ENCODE assay signal across 7 mouse cellular contexts in genomic region chr4:46601844-46602423, GRCm38 (mm10). TPM values are rescaled to one million over a fixed set of nuclear protein-coding genes. Genes with fewer than 3 reads are reported as not detected.
DNase-seq lines count a peak whose midpoint lies in the region; ATAC-seq and TF ChIP-seq lines count a peak whose summit lies in the region.

Gene Coro2a, minus strand, starts transcription at chr4:46602202.

- TF ChIP-seq EP300 in heart, adult 2 months (IDR thresholded peaks at IDR 0.05; ENCODE audit: insufficient read depth, low read depth, low read length): 0 out of 2 replicates have a peak, but pooled peaks have one; percentile 11

- 3% methylated on average over 62 of the region's 66 CpGs for WGBS in bone marrow, adult 2 months
- under 1% methylated on average over 25 of the region's 66 CpGs for WGBS in embryonic facial prominence, embryonic 14.5 days
- 1% methylated on average over 55 of the region's 66 CpGs for WGBS in heart, adult 2 months
- WGBS in limb, embryonic 12.5 days: under 1% methylated on average over 56 of the region's 66 CpGs
- under 1% methylated on average over 54 of the region's 66 CpGs for WGBS in midbrain, embryonic 14.5 days

- ATAC-seq in embryonic facial prominence, embryonic 14.5 days (ENCODE audit: low read depth): peak; percentile 78
- ATAC-seq in limb, embryonic 12.5 days (ENCODE audit: insufficient number of reproducible peaks, insufficient read depth, low FRiP score, low TSS enrichment, low read depth): no peak; the same call in 1 of the 2 replicates
- ATAC-seq in midbrain, embryonic 14.5 days (ENCODE audit: low FRiP score, low TSS enrichment): peak; percentile 65

- peak; percentile 66 for DNase-seq in embryonic facial prominence, embryonic 14.5 days (ENCODE audit: low spot score)
- DNase-seq in heart, adult 2 months: peak; percentile 84 to 88
- DNase-seq in kidney, adult 8-10 months: peak; percentile 44 to 66
- DNase-seq in midbrain, embryonic 14.5 days: peak; percentile 93
- peak; percentile 76 to 90 for DNase-seq in spleen, adult 18-20 months

- H3K4me3 ChIP-seq in bone marrow, adult 2 months (replicated peaks; ENCODE audit: control insufficient read depth, low read depth, low read length): peak within 1 kb of the TSS; percentile 95
- peak within 1 kb of the TSS; percentile 60 for H3K4me3 ChIP-seq in embryonic facial prominence, embryonic 14.5 days (ENCODE audit: low read depth, low read length)
- peak within 1 kb of the TSS; percentile 63 for H3K4me3 ChIP-seq in heart, adult 2 months
- H3K4me3 ChIP-seq in limb, embryonic 12.5 days (replicated peaks): peak within 1 kb of the TSS; percentile 57
- peak within 1 kb of the TSS; percentile 56 for H3K4me3 ChIP-seq in midbrain, embryonic 14.5 days (replicated peaks; ENCODE audit: low read depth, low read length)

- no peaks in the 10 kb centered on the region for H3K79me2 ChIP-seq in heart, adult 2 months (replicated peaks; ENCODE audit: control insufficient read depth, insufficient read depth, low read length)

- peak within 1 kb of the TSS; percentile 97 for H3K4me2 ChIP-seq in embryonic facial prominence, embryonic 14.5 days (ENCODE audit: low read depth, low read length)
- peak within 1 kb of the TSS; percentile 96 for H3K4me2 ChIP-seq in limb, embryonic 12.5 days
- H3K4me2 ChIP-seq in midbrain, embryonic 14.5 days (ENCODE audit: low read length): peak within 1 kb of the TSS; percentile 93

- intact Hi-C loops in heart, adult 2 months (cut with DNase I): loop anchor here (5.0 kb wide), 1 partner anchor 95 kb away; no protein-coding TSS in a partner anchor

- H3K9ac ChIP-seq in embryonic facial prominence, embryonic 14.5 days (ENCODE audit: low read depth, low read length): peak within 1 kb of the TSS; percentile 61
- peak within 1 kb of the TSS; percentile 67 for H3K9ac ChIP-seq in heart, adult 2 months (ENCODE audit: low read depth, low read length)
- H3K9ac ChIP-seq in limb, embryonic 12.5 days (replicated peaks): peak within 1 kb of the TSS; percentile 65
- H3K9ac ChIP-seq in midbrain, embryonic 14.5 days (replicated peaks; ENCODE audit: low read length): peak within 1 kb of the TSS; percentile 66

- peaks cover 4% of the 10 kb centered on the region for H3K4me1 ChIP-seq in bone marrow, adult 2 months (ENCODE audit: control insufficient read depth, insufficient read depth, low read length)
- no peaks in the 10 kb centered on the region; the same call in 1 of the 2 replicates for H3K4me1 ChIP-seq in embryonic facial prominence, embryonic 14.5 days (ENCODE audit: control insufficient read depth, insufficient read depth, low read length)
- H3K4me1 ChIP-seq in heart, adult 2 months (ENCODE audit: control insufficient read depth, insufficient read depth, low read length): no peaks in the 10 kb centered on the region
- peaks cover 21% of the 10 kb centered on the region for H3K4me1 ChIP-seq in limb, embryonic 12.5 days (replicated peaks)
- H3K4me1 ChIP-seq in midbrain, embryonic 14.5 days (ENCODE audit: control insufficient read depth, insufficient read depth, low read length): 0 out of 2 replicates have a peak, but pooled peaks cover 8% of the 10 kb centered on the region

- TF ChIP-seq CTCF in bone marrow, adult 2 months (IDR thresholded peaks at IDR 0.05; ENCODE audit: control insufficient read depth, insufficient read depth, low read length): peak; percentile 93
- peak; percentile 86 for TF ChIP-seq CTCF in heart, adult 2 months (IDR thresholded peaks at IDR 0.05)

- TF ChIP-seq POLR2A in bone marrow, adult 2 months (IDR thresholded peaks at IDR 0.05; ENCODE audit: borderline replicate concordance, control insufficient read depth, low read depth, low read length): no peak
- no peak for TF ChIP-seq POLR2A in heart, adult 2 months (IDR thresholded peaks at IDR 0.05; ENCODE audit: insufficient read depth, low read depth, low read length)

- H3K27ac ChIP-seq in bone marrow, adult 2 months (ENCODE audit: control insufficient read depth, insufficient read depth, low read depth, low read length, poor library complexity): peak within 1 kb of the TSS; percentile 70
- no peak within 1 kb of the TSS for H3K27ac ChIP-seq in embryonic facial prominence, embryonic 14.5 days (replicated peaks; ENCODE audit: low read depth, low read length)
- H3K27ac ChIP-seq in heart, adult 2 months: no peak within 1 kb of the TSS
- H3K27ac ChIP-seq in limb, embryonic 12.5 days: no peak within 1 kb of the TSS
- H3K27ac ChIP-seq in midbrain, embryonic 14.5 days (replicated peaks; ENCODE audit: low read depth, low read length): no peak within 1 kb of the TSS

- H3K9me3 ChIP-seq in embryonic facial prominence, embryonic 14.5 days (ENCODE audit: control insufficient read depth, low read length): no peaks in the 10 kb centered on the region
- H3K9me3 ChIP-seq in limb, embryonic 12.5 days: no peaks in the 10 kb centered on the region
- no peaks in the 10 kb centered on the region for H3K9me3 ChIP-seq in midbrain, embryonic 14.5 days (ENCODE audit: control insufficient read depth, low read length)

- H3K27me3 ChIP-seq in embryonic facial prominence, embryonic 14.5 days (replicated peaks; ENCODE audit: control insufficient read depth, insufficient read depth, low read length): peaks cover 37% of the 10 kb centered on the region
- peaks cover 11% of the 10 kb centered on the region for H3K27me3 ChIP-seq in heart, adult 2 months (ENCODE audit: control insufficient read depth, insufficient read depth, low read length)
- peaks cover 67% of the 10 kb centered on the region for H3K27me3 ChIP-seq in limb, embryonic 12.5 days
- H3K27me3 ChIP-seq in midbrain, embryonic 14.5 days (ENCODE audit: control insufficient read depth, insufficient read depth, low read length): peaks cover 17% of the 10 kb centered on the region; the same call in 1 of the 2 replicates

- no peaks in the 10 kb centered on the region for H3K36me3 ChIP-seq in embryonic facial prominence, embryonic 14.5 days (ENCODE audit: control insufficient read depth, insufficient read depth, low read length)
- no peaks in the 10 kb centered on the region for H3K36me3 ChIP-seq in heart, adult 2 months (ENCODE audit: control insufficient read depth, insufficient read depth, low read length)
- H3K36me3 ChIP-seq in limb, embryonic 12.5 days: no peaks in the 10 kb centered on the region
- H3K36me3 ChIP-seq in midbrain, embryonic 14.5 days (ENCODE audit: control insufficient read depth, insufficient read depth, low read length): no peaks in the 10 kb centered on the region

RNA-seq across cellular contexts. Expression of gene Coro2a, which starts in this region (rescaled TPM):
- 6.0 and 8.1 TPM in 2 replicates for polyA plus RNA-seq in bone marrow, adult 2 months (2011; ENCODE audit: insufficient read depth, insufficient read length, low replicate concordance, missing spikeins)
- polyA plus RNA-seq in embryonic facial prominence, embryonic 14.5 days (2014; fragmentation: Nextera tagmentation; extraction: Ambion mirVana): 4.0 and 5.0 TPM in 2 replicates
- under 1 TPM; 0.39 to 0.43 TPM for total RNA-seq in heart, adult 2 months (2021)
- polyA plus RNA-seq in heart, adult 2 months (2012; rRNA removed): 0.64 and 2.1 TPM in 2 replicates
- 2.2 and 2.5 TPM in 2 replicates for polyA plus RNA-seq in limb, embryonic 12.5 days (2016; fragmentation: Nextera tagmentation; extraction: Ambion mirVana)
- 5.1 and 5.4 TPM in 2 replicates for polyA plus RNA-seq in midbrain, embryonic 14.5 days (2014; fragmentation: Nextera tagmentation; extraction: Ambion mirVana)
